Mouse (Mus musculus) heart, postnatal 0 days (tissue): ENCODE results near the gene Olfr815. TPM values are rescaled to one million over a fixed set of nuclear protein-coding genes. Genes with fewer than 3 reads are reported as not detected.
"Not testable (repeated sequence)": the region's sequence is repeated elsewhere in the genome, so short reads cannot be mapped to it uniquely, and the experiment has no call there.

ENCODE experiments used
- ATAC-seq: fragments of 200-750 bp; cut with Nextera tagmentation; 2 replicates; pipeline ENCODE4 v1.8.0; 2017; ENCODE audit warnings: low read depth, moderate number of reproducible peaks, moderate library complexity; ENCODE audit not compliant: insufficient read depth
- DNase-seq: peaks from one replicate; pipeline ENCODE4 v3.0.0-alpha.2; 2016; ENCODE audit warnings: low spot score
- H3K27ac ChIP-seq: fragments of 300-500 bp; sonication (generic); 2 replicates; pipeline ENCODE4 v1.5.1; 2014; ENCODE audit warnings: low read depth, mild to moderate bottlenecking
- H3K27me3 ChIP-seq: fragments of 300-500 bp; sonication (generic); 2 replicates; pipeline ENCODE4 v1.6.1; 2014; ENCODE audit warnings: low read length, mixed read lengths; ENCODE audit not compliant: control insufficient read depth, insufficient read depth
- H3K36me3 ChIP-seq: fragments of 300-500 bp; sonication (generic); replicated peaks from 2 replicates; pipeline ENCODE4 v1.6.1; 2014; ENCODE audit warnings: low read length, mixed read lengths; ENCODE audit not compliant: control insufficient read depth, insufficient read depth
- H3K4me1 ChIP-seq: fragments of 300-500 bp; sonication (generic); 2 replicates; pipeline ENCODE4 v1.6.1; 2014; ENCODE audit warnings: antibody characterized with exemption; ENCODE audit not compliant: control insufficient read depth, insufficient read depth
- H3K4me2 ChIP-seq: fragments of 300-500 bp; sonication (generic); 2 replicates; pipeline ENCODE4 v1.6.1; 2014; ENCODE audit warnings: low read depth, mild to moderate bottlenecking, low read length, moderate library complexity
- H3K4me3 ChIP-seq: fragments of 300-500 bp; sonication (generic); 2 replicates; pipeline ENCODE4 v1.5.1; 2014; ENCODE audit warnings: low read depth, low read length
- H3K9ac ChIP-seq: fragments of 300-500 bp; sonication (generic); replicated peaks from 2 replicates; pipeline ENCODE4 v1.6.1; 2014; ENCODE audit warnings: low read depth, low read length, mixed read lengths
- H3K9me3 ChIP-seq: fragments of 300-500 bp; sonication (generic); replicated peaks from 2 replicates; pipeline ENCODE4 v1.6.1; 2016; ENCODE audit warnings: low read length; ENCODE audit not compliant: control insufficient read depth
- CTCF ChIP-seq: IDR thresholded peaks from 2 replicates; pipeline ENCODE4 v1.5.1; 2016; ENCODE audit warnings: antibody characterized with exemption, control low read depth, low read depth
- EP300 ChIP-seq: IDR thresholded peaks from 2 replicates; pipeline ENCODE4 v1.6.1; 2016; ENCODE audit warnings: antibody characterized with exemption, low read depth
- WGBS: fragments of 180-500 bp; shearing (Covaris S2); extraction: QIAGEN DNeasy Blood & Tissue Kit; methylation state at CpG from one replicate; pipeline ENCODE4 v1.1.7; 2014; 5-methylcytosine and 5-hydroxymethylcytosine counted together
- polyA plus RNA-seq: library from polyadenylated mRNA; unstranded; fragments of >200 nt; fragmentation: Nextera tagmentation; extraction: Ambion mirVana; gene quantifications from 2 replicates; pipeline ENCODE4 v1.2.1, GENCODE M21; 2015
- total RNA-seq: library from RNA; depleted of rRNA; stranded (reverse); fragments of >200 nt; gene quantifications from 2 replicates; pipeline ENCODE4 v1.2.3, GENCODE M21; 2014; ENCODE audit warnings: low replicate concordance; rRNA removed

The Olfr815 gene
- total RNA-seq: not detected in 2 replicates
- polyA plus RNA-seq: not detected in 2 replicates

- not testable (repeated sequence) for ATAC-seq, DNase-seq, H3K9me3 ChIP-seq, H3K4me1 ChIP-seq, H3K4me2 ChIP-seq, H3K27me3 ChIP-seq, H3K36me3 ChIP-seq, H3K27ac ChIP-seq, H3K4me3 ChIP-seq, H3K9ac ChIP-seq
- no CpG with 5 or more reads among the region's 1 CpGs for WGBS
These were observed at the start of gene Olfr815 for GRCm38 (mm10) chr10:129905767-129906166. Gene Olfr815, minus strand, starts transcription at chr10:129905867.

DNA sequence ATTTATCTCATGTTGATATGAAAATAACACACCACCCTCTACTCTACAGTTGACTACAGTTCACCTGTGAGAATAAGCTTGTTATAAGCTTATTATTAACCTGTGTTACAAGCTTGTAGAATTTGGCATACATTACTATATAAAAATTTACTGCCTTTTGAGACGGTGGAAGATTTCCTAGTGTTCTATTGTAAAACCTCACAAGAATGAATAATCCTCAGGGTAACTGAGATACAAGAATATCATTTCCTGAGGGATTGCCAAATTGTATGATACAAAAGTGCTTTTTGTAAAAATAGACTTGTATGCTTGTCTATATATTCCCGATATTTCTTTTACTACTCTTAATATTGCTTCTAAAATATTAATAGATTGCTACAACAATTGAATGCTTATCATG lies 43.3 kb upstream of the Olfr815 start, which contains the start of gene Olfr818:
Gene Olfr818, minus strand, starts transcription at position 101 of the 400 bp plus-strand sequence.
- Histone ChIP-seq H3K9ac (no peak within 1 kb of the TSS), H3K4me1 (no peaks in the 10 kb centered on the region), H3K9me3 (no peaks in the 10 kb centered on the region), H3K4me3 (no peak within 1 kb of the TSS), H3K36me3 (no peaks in the 10 kb centered on the region), H3K27ac (no peak within 1 kb of the TSS), H3K4me2 (no peak within 1 kb of the TSS), H3K27me3 (no peaks in the 10 kb centered on the region)
- ATAC-seq (no peak), DNase-seq (no peak)
- no peak for TF ChIP-seq EP300
- no peak for TF ChIP-seq CTCF
- WGBS: 83% methylated on average over 2 of the region's 2 CpGs

DNA sequence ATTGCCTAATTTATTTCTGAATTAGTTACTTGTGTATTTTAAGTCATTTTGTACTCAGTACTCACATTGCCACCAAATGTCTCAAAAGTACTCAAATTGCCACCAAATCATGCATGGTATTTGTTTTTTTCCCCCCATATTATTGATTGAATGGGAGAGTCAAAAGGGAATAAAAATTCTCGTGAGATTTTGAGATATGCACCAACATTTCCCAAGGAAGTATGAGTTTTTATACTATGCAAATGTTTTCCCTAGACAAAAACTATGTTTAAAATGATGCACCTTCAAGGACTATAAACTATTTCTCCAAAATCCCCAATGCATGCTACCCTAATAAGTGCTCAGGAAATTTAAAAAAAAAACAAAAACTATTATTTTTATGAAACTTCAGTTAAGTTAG lies 9.8 kb upstream of the Olfr815 start, which contains the start of gene Olfr816:
Gene Olfr816, minus strand, starts transcription at position 101 of the 400 bp plus-strand sequence.
- no peaks in the 10 kb centered on the region for H3K27me3 ChIP-seq
- no peak for DNase-seq
- TF ChIP-seq CTCF: no peak
- no peak for TF ChIP-seq EP300
- H3K9me3 ChIP-seq: no peaks in the 10 kb centered on the region
- H3K9ac ChIP-seq: no peak within 1 kb of the TSS
- no peak for ATAC-seq
- no peaks in the 10 kb centered on the region for H3K36me3 ChIP-seq
- 40% methylated on average over 1 of the region's 1 CpGs for WGBS
- H3K4me1 ChIP-seq: no peaks in the 10 kb centered on the region
- H3K4me2 ChIP-seq: no peak within 1 kb of the TSS
- no peak within 1 kb of the TSS for H3K27ac ChIP-seq
- H3K4me3 ChIP-seq: no peak within 1 kb of the TSS

GRCm38 (mm10) chr10:129885934-129886333 lies 19.7 kb downstream of the Olfr815 start:
- H3K9me3 ChIP-seq: 0 out of 2 replicates have a peak, but pooled peaks cover 3% of the 10 kb centered on the region
- 79% methylated on average over 7 of the region's 7 CpGs for WGBS
- DNase-seq: no peak
- no peak for ATAC-seq
- H3K9ac ChIP-seq: no peak overlapping the region
- no peak overlapping the region for H3K4me3 ChIP-seq
- no peak overlapping the region for H3K4me2 ChIP-seq
- no peaks in the 10 kb centered on the region for H3K4me1 ChIP-seq
- TF ChIP-seq EP300 (no peak), CTCF (no peak)
- H3K27ac ChIP-seq: no peak overlapping the region
- H3K36me3 ChIP-seq: no peaks in the 10 kb centered on the region
- H3K27me3 ChIP-seq: no peaks in the 10 kb centered on the region

GRCm38 (mm10) chr10:129885496-129885895 lies 20.2 kb downstream of the Olfr815 start:
- H3K27me3 ChIP-seq, DNase-seq, H3K9ac ChIP-seq, H3K27ac ChIP-seq, ATAC-seq, H3K36me3 ChIP-seq, H3K4me3 ChIP-seq, H3K4me1 ChIP-seq, H3K4me2 ChIP-seq, H3K9me3 ChIP-seq: not testable (repeated sequence)
- WGBS: 45% methylated on average over 6 of the region's 6 CpGs

GRCm38 (mm10) chr10:129879751-129880150 lies 25.9 kb downstream of the Olfr815 start, which contains the start of gene Olfr814:
Gene Olfr814, minus strand, starts transcription at chr10:129879851.
- not testable (repeated sequence) for H3K36me3 ChIP-seq, H3K9me3 ChIP-seq, DNase-seq, H3K9ac ChIP-seq, ATAC-seq, H3K27me3 ChIP-seq, H3K27ac ChIP-seq, H3K4me2 ChIP-seq, H3K4me1 ChIP-seq, H3K4me3 ChIP-seq
- WGBS: no CpG with 5 or more reads among the region's 1 CpGs
